Mouse (Mus musculus): ENCODE measurements around the gene Nucks1.

Gene Nucks1

GRCm38 (mm10) chr1:131919052-131919451 is 8.7 kb downstream of the Nucks1 start:
- DNase-seq (ENCODE audit: extremely low spot score) = no peak

- DNase-seq (ENCODE audit: extremely low spot score) = no peak
Observed at GRCm38 (mm10) chr1:131922100-131922499, 11.8 kb downstream of the Nucks1 start.

- DNase-seq (ENCODE audit: extremely low spot score) = no peak
Observed at GRCm38 (mm10) chr1:131933471-131933870, 23.1 kb downstream of the Nucks1 start.

- peak; percentile 66 for DNase-seq (ENCODE audit: extremely low spot score)
Observed at GRCm38 (mm10) chr1:131937659-131938305, 27.4 kb downstream of the Nucks1 start.

- DNase-seq (ENCODE audit: extremely low spot score) = no peak
Observed at GRCm38 (mm10) chr1:131938811-131939210, 28.5 kb downstream of the Nucks1 start.

GRCm38 (mm10) chr1:131940711-131941244 is 30.4 kb downstream of the Nucks1 start:
- DNase-seq (ENCODE audit: extremely low spot score) = no peak

- DNase-seq (ENCODE audit: extremely low spot score) = no peak
Observed at GRCm38 (mm10) chr1:131941501-131941900, 31.2 kb downstream of the Nucks1 start.

GRCm38 (mm10) chr1:131942621-131943590 is 32.6 kb downstream of the Nucks1 start:
- DNase-seq (ENCODE audit: extremely low spot score) = no peak

- no peak for DNase-seq (ENCODE audit: extremely low spot score)
Observed at GRCm38 (mm10) chr1:131945674-131946440, 35.5 kb downstream of the Nucks1 start.

- no peak for DNase-seq (ENCODE audit: extremely low spot score)
Observed at GRCm38 (mm10) chr1:131946462-131947215, 36.3 kb downstream of the Nucks1 start.

- DNase-seq (ENCODE audit: extremely low spot score) = no peak
Observed at GRCm38 (mm10) chr1:131947997-131948525, 37.7 kb downstream of the Nucks1 start.

- no peak for DNase-seq (ENCODE audit: extremely low spot score)
Observed at GRCm38 (mm10) chr1:131954242-131954865, 44.0 kb downstream of the Nucks1 start.

GRCm38 (mm10) chr1:131955131-131955757 is 44.9 kb downstream of the Nucks1 start:
- DNase-seq (ENCODE audit: extremely low spot score) = no peak

GRCm38 (mm10) chr1:131957416-131957815 is 47.1 kb downstream of the Nucks1 start:
- no peak for DNase-seq (ENCODE audit: extremely low spot score)

- DNase-seq (ENCODE audit: extremely low spot score) = no peak
Observed at GRCm38 (mm10) chr1:131961004-131961403, 50.7 kb downstream of the Nucks1 start.

- peak; percentile 67 for DNase-seq (ENCODE audit: extremely low spot score)
Observed at GRCm38 (mm10) chr1:131962606-131963084, 52.3 kb downstream of the Nucks1 start, which contains the start of gene Slc45a3. Gene Slc45a3 (plus strand): TSS chr1:131962967.

- DNase-seq (ENCODE audit: extremely low spot score) = peak; percentile 47
Observed at GRCm38 (mm10) chr1:131963085-131963951, 53.0 kb downstream of the Nucks1 start.

GRCm38 (mm10) chr1:131964100-131964499 is 53.8 kb downstream of the Nucks1 start:
- no peak for DNase-seq (ENCODE audit: extremely low spot score)

GRCm38 (mm10) chr1:131964580-131964979 is 54.2 kb downstream of the Nucks1 start:
- DNase-seq (ENCODE audit: extremely low spot score) = no peak

All from embryo, embryonic 9.5 days (tissue).